Mouse (Mus musculus): ENCODE measurements around the gene Gm5089. TPM values are rescaled to one million over a fixed set of nuclear protein-coding genes. Genes with fewer than 3 reads are reported as not detected.
"Not testable (repeated sequence)": the region's sequence is repeated elsewhere in the genome, so short reads cannot be mapped to it uniquely, and the experiment has no call there.

The Gm5089 gene
- polyA plus RNA-seq, 1 experiment from 2014 or later = 0.75 TPM

DNA sequence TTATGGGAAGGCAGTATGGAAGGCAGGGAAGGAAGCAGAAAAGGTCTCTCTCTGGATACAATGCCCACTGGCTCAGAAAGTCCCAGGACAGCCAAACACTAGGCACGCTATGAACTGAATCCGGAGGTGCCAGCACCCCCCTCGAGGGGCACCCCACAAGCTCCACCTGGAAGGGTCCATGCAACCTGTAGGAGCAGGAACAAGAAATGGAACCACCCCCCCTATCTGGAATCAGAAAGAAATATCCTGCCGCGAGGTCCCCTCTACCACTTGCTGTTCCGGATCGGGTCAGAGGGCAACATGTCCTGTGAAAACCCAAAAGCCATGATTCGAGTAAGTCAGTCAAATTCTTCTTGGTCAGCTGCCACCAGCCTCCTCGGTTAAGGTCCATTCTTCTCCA, 11.1 kb upstream of the Gm5089 start:
- peak overlapping the region; percentile 77 for H3K9ac ChIP-seq (replicated peaks; ENCODE audit: low read length)
- no peaks in the 10 kb centered on the region for H3K9me3 ChIP-seq (ENCODE audit: control insufficient read depth, low read length)
- WGBS = 8% methylated on average over 9 of the region's 9 CpGs
- H3K27ac ChIP-seq (replicated peaks; ENCODE audit: low read depth, low read length) = peak overlapping the region; percentile 89
- peaks cover 9% of the 10 kb centered on the region; the same call in 1 of the 2 replicates for H3K4me1 ChIP-seq (ENCODE audit: control insufficient read depth, insufficient read depth, low read length)
- peak; percentile 19 for DNase-seq
- ATAC-seq (ENCODE audit: low FRiP score, low TSS enrichment) = no peak
- peak overlapping the region; percentile 67 for H3K4me2 ChIP-seq (ENCODE audit: low read length)
- peak overlapping the region; percentile 50 for H3K4me3 ChIP-seq (replicated peaks; ENCODE audit: low read depth, low read length)
- no peaks in the 10 kb centered on the region for H3K36me3 ChIP-seq (ENCODE audit: control insufficient read depth, insufficient read depth, low read length)
- peaks cover 57% of the 10 kb centered on the region for H3K27me3 ChIP-seq (ENCODE audit: control insufficient read depth, insufficient read depth, low read length)

DNA sequence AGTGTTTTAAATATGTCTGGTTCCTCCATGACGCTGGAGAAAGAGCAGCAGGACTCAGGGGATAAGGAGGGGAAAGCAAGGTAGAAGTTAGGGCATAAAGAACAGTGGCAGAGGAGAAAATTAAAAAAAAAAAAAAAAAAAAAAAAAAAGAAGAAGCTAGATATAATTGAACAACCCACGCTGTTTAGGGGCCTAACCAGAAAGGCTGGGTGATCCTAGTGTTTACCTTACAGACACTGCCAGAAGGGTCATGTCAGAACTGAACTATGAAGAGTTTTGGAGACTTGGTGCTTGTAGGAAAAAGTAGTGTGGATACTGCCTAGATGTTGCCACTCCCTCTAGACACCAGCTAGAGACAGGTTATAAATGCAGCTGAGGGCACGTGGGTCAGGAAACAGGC, 10.6 kb upstream of the Gm5089 start:
- peak overlapping the region; percentile 77 for H3K9ac ChIP-seq (replicated peaks; ENCODE audit: low read length)
- H3K27me3 ChIP-seq (ENCODE audit: control insufficient read depth, insufficient read depth, low read length) = peaks cover 53% of the 10 kb centered on the region
- peak overlapping the region; percentile 67 for H3K4me2 ChIP-seq (ENCODE audit: low read length)
- ATAC-seq (ENCODE audit: low FRiP score, low TSS enrichment) = no peak
- no peaks in the 10 kb centered on the region for H3K36me3 ChIP-seq (ENCODE audit: control insufficient read depth, insufficient read depth, low read length)
- peak overlapping the region; percentile 50 for H3K4me3 ChIP-seq (replicated peaks; ENCODE audit: low read depth, low read length)
- no peak for DNase-seq
- 21% methylated on average over 3 of the region's 3 CpGs for WGBS
- H3K27ac ChIP-seq (replicated peaks; ENCODE audit: low read depth, low read length) = peak overlapping the region; percentile 89; the same call in 1 of the 2 replicates
- H3K9me3 ChIP-seq (ENCODE audit: control insufficient read depth, low read length) = no peaks in the 10 kb centered on the region
- H3K4me1 ChIP-seq (ENCODE audit: control insufficient read depth, insufficient read depth, low read length) = peaks cover 9% of the 10 kb centered on the region; the same call in 1 of the 2 replicates

DNA sequence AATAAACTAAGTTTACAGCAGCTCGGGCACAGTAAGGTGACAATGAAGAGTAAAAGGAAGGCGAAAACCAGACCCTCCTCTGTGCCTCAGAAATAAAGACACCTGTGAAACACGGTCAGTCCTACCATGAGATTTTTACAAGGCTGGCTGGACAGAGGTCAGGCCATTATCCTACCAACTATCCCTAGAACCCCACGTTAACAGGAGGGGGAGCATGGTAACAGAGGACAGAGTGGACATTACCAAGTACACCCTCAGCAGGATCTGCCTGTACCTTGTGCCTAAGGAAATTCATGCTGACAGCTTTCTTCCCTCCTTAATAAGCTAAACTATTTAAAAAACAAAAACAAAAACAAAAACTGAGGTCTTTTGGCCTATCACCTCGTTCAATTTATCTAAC, 9.3 kb upstream of the Gm5089 start:
- Histone ChIP-seq H3K4me3 (replicated peaks; ENCODE audit: low read depth, low read length) (peak overlapping the region; percentile 25), H3K9me3 (ENCODE audit: control insufficient read depth, low read length) (no peaks in the 10 kb centered on the region), H3K4me1 (ENCODE audit: control insufficient read depth, insufficient read depth, low read length) (peaks cover 9% of the 10 kb centered on the region; the same call in 1 of the 2 replicates), H3K27ac (replicated peaks; ENCODE audit: low read depth, low read length) (peak overlapping the region; percentile 46), H3K27me3 (ENCODE audit: control insufficient read depth, insufficient read depth, low read length) (peaks cover 53% of the 10 kb centered on the region), H3K36me3 (ENCODE audit: control insufficient read depth, insufficient read depth, low read length) (no peaks in the 10 kb centered on the region), H3K9ac (replicated peaks; ENCODE audit: low read length) (peak overlapping the region; percentile 39; the same call in 1 of the 2 replicates), H3K4me2 (ENCODE audit: low read length) (peak overlapping the region; percentile 46)
- DNase-seq (no peak), ATAC-seq (ENCODE audit: low FRiP score, low TSS enrichment) (no peak)
- WGBS = 48% methylated on average over 5 of the region's 5 CpGs

DNA sequence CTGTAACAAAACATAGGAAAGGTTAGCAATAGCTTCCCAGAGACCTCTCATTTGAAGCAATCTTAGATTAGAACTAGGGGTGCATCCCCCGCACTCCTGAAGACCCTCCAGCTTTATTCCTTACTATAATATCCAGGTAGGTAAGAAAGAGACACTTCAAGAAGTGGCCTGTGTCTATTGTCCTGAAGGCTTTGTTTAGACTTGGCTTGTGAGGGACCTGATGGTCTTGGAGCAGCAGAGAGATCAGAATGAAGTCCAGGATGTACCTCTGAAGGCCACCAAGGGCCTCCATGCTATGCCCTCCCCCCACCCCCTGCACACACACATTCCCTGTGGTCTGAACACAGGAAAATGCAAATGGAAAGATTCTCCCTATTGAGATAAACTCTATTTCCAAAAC, 8.9 kb upstream of the Gm5089 start:
- H3K4me1 ChIP-seq (ENCODE audit: control insufficient read depth, insufficient read depth, low read length) = peaks cover 8% of the 10 kb centered on the region; the same call in 1 of the 2 replicates
- H3K36me3 ChIP-seq (ENCODE audit: control insufficient read depth, insufficient read depth, low read length) = no peaks in the 10 kb centered on the region
- H3K27ac ChIP-seq (replicated peaks; ENCODE audit: low read depth, low read length) = peak overlapping the region; percentile 46
- H3K4me2 ChIP-seq (ENCODE audit: low read length) = peak overlapping the region; percentile 46
- peaks cover 53% of the 10 kb centered on the region for H3K27me3 ChIP-seq (ENCODE audit: control insufficient read depth, insufficient read depth, low read length)
- H3K9ac ChIP-seq (replicated peaks; ENCODE audit: low read length) = peak overlapping the region; percentile 39; the same call in 1 of the 2 replicates
- DNase-seq (peak; percentile 6), ATAC-seq (ENCODE audit: low FRiP score, low TSS enrichment) (no peak)
- H3K4me3 ChIP-seq (replicated peaks; ENCODE audit: low read depth, low read length) = peak overlapping the region; percentile 25; the same call in 1 of the 2 replicates
- H3K9me3 ChIP-seq (ENCODE audit: control insufficient read depth, low read length) = no peaks in the 10 kb centered on the region
- whole genome bisulfite sequencing = 72% methylated on average over 1 of the region's 1 CpGs

DNA sequence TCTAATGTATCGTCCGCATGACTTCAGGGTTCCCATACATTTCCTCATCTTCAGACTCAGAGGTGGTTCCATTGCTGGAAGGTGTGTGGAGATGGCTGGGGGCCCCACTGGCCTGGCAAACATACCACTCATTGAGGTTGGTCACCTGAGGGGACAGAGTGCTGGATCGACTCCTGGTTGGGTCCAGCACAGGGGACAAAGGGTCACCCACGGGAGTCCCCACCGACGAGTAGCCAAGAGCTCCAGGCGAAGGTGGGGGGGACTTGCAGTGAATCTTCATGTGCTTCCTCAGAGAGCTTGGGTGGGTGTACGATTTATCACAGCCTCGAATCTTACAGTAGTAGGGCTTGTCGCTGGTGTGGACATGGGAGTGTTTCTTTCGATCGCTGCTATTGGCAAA, 8.4 kb upstream of the Gm5089 start:
- H3K27ac ChIP-seq (replicated peaks; ENCODE audit: low read depth, low read length); H3K4me1 ChIP-seq (ENCODE audit: control insufficient read depth, insufficient read depth, low read length); ATAC-seq (ENCODE audit: low FRiP score, low TSS enrichment); H3K4me3 ChIP-seq (replicated peaks; ENCODE audit: low read depth, low read length); H3K36me3 ChIP-seq (ENCODE audit: control insufficient read depth, insufficient read depth, low read length); H3K9me3 ChIP-seq (ENCODE audit: control insufficient read depth, low read length); H3K9ac ChIP-seq (replicated peaks; ENCODE audit: low read length); DNase-seq: not testable (repeated sequence)
- Histone ChIP-seq H3K27me3 (ENCODE audit: control insufficient read depth, insufficient read depth, low read length) (peaks cover 56% of the 10 kb centered on the region), H3K4me2 (ENCODE audit: low read length) (peak overlapping the region; percentile 46; the same call in 1 of the 2 replicates)
- WGBS = 62% methylated on average over 9 of the region's 12 CpGs

DNA sequence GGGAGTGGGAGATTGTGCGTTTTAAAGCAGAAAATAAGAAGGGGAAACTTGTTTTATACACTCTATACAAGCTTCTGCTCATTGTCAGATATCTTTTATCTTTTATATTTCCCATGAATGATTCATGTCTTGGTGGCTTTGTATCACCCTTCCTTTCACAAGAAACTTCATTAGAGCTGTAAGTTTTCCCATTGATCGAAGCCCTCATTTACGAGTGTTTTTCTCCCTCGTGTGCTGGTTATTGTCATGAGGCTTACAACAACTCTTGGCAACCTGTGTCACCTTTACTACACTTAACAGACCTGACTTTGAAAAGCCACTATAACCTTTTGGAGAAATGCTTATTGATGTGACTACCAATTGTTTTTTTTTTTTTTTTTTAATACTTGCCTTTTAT, 4.6 kb upstream of the Gm5089 start:
- WGBS = 6% methylated on average over 4 of the region's 4 CpGs
- H3K9me3 ChIP-seq (ENCODE audit: control insufficient read depth, low read length) = no peaks in the 10 kb centered on the region
- ATAC-seq (ENCODE audit: low FRiP score, low TSS enrichment) = no peak
- H3K27ac ChIP-seq (replicated peaks; ENCODE audit: low read depth, low read length) = no peak overlapping the region
- no peak overlapping the region for H3K4me3 ChIP-seq (replicated peaks; ENCODE audit: low read depth, low read length)
- DNase-seq = no peak
- peaks cover 19% of the 10 kb centered on the region; the same call in 1 of the 2 replicates for H3K4me1 ChIP-seq (ENCODE audit: control insufficient read depth, insufficient read depth, low read length)
- H3K9ac ChIP-seq (replicated peaks; ENCODE audit: low read length) = no peak overlapping the region
- no peaks in the 10 kb centered on the region for H3K36me3 ChIP-seq (ENCODE audit: control insufficient read depth, insufficient read depth, low read length)
- H3K4me2 ChIP-seq (ENCODE audit: low read length) = no peak overlapping the region; the same call in 1 of the 2 replicates
- peaks cover 59% of the 10 kb centered on the region for H3K27me3 ChIP-seq (ENCODE audit: control insufficient read depth, insufficient read depth, low read length)

DNA sequence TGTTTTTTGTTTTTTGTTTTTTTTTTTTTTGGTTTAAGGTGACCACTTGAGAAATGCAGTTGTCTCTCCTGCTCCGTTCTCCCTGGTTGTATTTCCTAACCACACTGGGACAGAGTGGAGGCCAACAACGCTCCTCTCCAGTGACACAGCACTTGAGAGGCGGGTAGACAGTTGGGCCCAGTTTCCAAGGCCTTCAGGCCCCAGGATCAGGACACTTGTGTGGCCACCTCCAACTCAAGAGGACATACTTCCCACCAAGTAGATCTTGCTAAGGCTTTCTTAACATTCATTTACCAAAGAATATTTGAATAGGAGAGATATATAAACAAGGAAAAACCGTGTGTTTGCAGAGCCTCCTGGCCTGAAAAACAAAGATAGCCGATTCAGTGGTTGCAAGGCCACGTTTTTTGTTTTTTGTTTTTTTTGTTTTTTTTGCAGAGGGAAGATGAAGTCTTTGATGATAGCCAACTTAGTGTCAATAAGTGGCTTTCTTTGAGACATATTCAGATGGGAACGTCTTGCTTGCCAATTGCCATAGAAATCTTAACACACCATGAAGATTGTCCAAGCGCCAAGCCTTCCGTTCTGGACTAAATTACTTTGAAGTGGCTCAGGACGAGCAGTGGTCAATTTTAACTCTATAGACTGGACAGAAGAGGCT, 4.1 kb upstream of the Gm5089 start:
- Histone ChIP-seq H3K4me3 (replicated peaks; ENCODE audit: low read depth, low read length) (no peak overlapping the region), H3K9ac (replicated peaks; ENCODE audit: low read length) (no peak overlapping the region), H3K36me3 (ENCODE audit: control insufficient read depth, insufficient read depth, low read length) (no peaks in the 10 kb centered on the region), H3K9me3 (ENCODE audit: control insufficient read depth, low read length) (no peaks in the 10 kb centered on the region), H3K4me2 (ENCODE audit: low read length) (no peak overlapping the region), H3K27me3 (ENCODE audit: control insufficient read depth, insufficient read depth, low read length) (peaks cover 59% of the 10 kb centered on the region), H3K27ac (replicated peaks; ENCODE audit: low read depth, low read length) (no peak overlapping the region), H3K4me1 (ENCODE audit: control insufficient read depth, insufficient read depth, low read length) (peaks cover 24% of the 10 kb centered on the region; the same call in 1 of the 2 replicates)
- DNase-seq (peak; percentile 53), ATAC-seq (ENCODE audit: low FRiP score, low TSS enrichment) (no peak)
- 19% methylated on average over 10 of the region's 10 CpGs for WGBS

DNA sequence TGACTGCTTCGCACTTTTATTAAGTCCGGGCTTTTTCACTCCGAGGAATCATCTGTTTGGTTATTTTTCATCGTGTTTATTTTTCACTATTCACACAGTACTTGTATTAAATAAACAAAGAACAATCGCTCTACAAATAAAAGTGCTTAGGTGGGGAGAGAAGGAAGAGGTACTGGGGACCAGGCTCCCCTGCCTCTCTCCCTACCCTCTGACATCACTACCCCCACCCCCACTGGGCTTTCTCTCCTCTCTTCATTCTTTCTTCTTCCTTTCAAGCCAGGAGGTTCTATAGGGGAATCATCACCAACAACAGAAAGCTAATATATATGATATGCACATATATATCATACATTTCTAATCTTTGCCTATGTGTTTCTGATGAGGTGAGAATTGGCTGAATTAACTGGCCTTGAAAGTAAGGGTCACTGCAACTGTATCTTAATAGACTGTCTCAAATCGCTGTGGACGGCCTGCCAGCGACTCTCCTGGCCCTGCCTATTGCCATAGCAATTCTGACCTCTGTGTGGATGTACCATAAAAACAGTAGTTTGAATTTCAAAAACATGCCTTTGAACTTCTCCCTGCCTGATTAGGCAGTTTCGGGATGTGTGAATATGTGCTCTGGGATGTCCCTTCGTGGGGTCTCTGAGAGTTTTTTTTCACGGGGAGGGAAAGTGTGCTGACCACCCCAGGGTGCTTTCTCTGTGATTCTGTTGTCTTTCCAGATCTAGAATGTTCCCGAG, 3.3 kb upstream of the Gm5089 start:
- peak overlapping the region; percentile 40; the same call in 1 of the 2 replicates for H3K4me2 ChIP-seq (ENCODE audit: low read length)
- 2% methylated on average over 12 of the region's 12 CpGs for WGBS
- peaks cover 64% of the 10 kb centered on the region for H3K27me3 ChIP-seq (ENCODE audit: control insufficient read depth, insufficient read depth, low read length)
- ATAC-seq (ENCODE audit: low FRiP score, low TSS enrichment) = no peak
- 0 out of 2 replicates have a peak overlapping the region, but pooled peaks have one; percentile 2 for H3K4me3 ChIP-seq (replicated peaks; ENCODE audit: low read depth, low read length)
- H3K36me3 ChIP-seq (ENCODE audit: control insufficient read depth, insufficient read depth, low read length) = no peaks in the 10 kb centered on the region
- peaks cover 26% of the 10 kb centered on the region; the same call in 1 of the 2 replicates for H3K4me1 ChIP-seq (ENCODE audit: control insufficient read depth, insufficient read depth, low read length)
- no peak for DNase-seq
- H3K9me3 ChIP-seq (ENCODE audit: control insufficient read depth, low read length) = no peaks in the 10 kb centered on the region
- H3K27ac ChIP-seq (replicated peaks; ENCODE audit: low read depth, low read length) = peak overlapping the region; percentile 47
- no peak overlapping the region; the same call in 1 of the 2 replicates for H3K9ac ChIP-seq (replicated peaks; ENCODE audit: low read length)

All from midbrain, embryonic 14.5 days (tissue).